Mouse (Mus musculus) liver, embryonic 14.5 days (tissue): ENCODE results near the gene Krtap5-4. TPM values are rescaled to one million over a fixed set of nuclear protein-coding genes. Genes with fewer than 3 reads are reported as not detected.
"Not testable (repeated sequence)": the region's sequence is repeated elsewhere in the genome, so short reads cannot be mapped to it uniquely, and the experiment has no call there.

Experiments
- ATAC-seq: fragments of 200-750 bp; cut with Nextera tagmentation; 2 replicates; pipeline ENCODE4 v1.8.0; 2017; ENCODE audit warnings: moderate number of reproducible peaks, mild to moderate bottlenecking, moderate library complexity; ENCODE audit not compliant: insufficient read depth
- DNase-seq, 3 experiments: peaks; one replicate each; pipeline ENCODE4 v3.0.0-alpha.2; 2012 to 2013; ENCODE audit warnings: low read depth in 3 of 3, low spot score in 3 of 3
- H3K27ac ChIP-seq: fragments of 300-500 bp; sonication (generic); 2 replicates; pipeline ENCODE4 v1.5.1; 2014; ENCODE audit warnings: moderate library complexity, mild to moderate bottlenecking, control low read depth, inconsistent platforms
- H3K27me3 ChIP-seq: fragments of 300-500 bp; sonication (generic); 2 replicates; pipeline ENCODE4 v1.6.1; 2014; ENCODE audit warnings: mild to moderate bottlenecking, low read length, moderate library complexity; ENCODE audit not compliant: control insufficient read depth, insufficient read depth
- H3K36me3 ChIP-seq: fragments of 300-500 bp; sonication (generic); replicated peaks from 2 replicates; pipeline ENCODE4 v1.6.1; 2014; ENCODE audit warnings: low read depth; ENCODE audit not compliant: control insufficient read depth, insufficient read depth
- H3K4me1 ChIP-seq, 2 experiments: fragments of 200-500 bp in 1 of 2; fragments of 300-500 bp in 1 of 2; sonication (generic) in 1 of 2; replicated peaks; 2 replicates each; pipeline ENCODE4 v1.6.1; 2012 to 2014; ENCODE audit warnings: antibody characterized with exemption in 1 of 2, inconsistent platforms in 1 of 2, low read length in 1 of 2; ENCODE audit not compliant: control insufficient read depth in 2 of 2, insufficient read depth in 2 of 2
- H3K4me2 ChIP-seq: fragments of 300-500 bp; sonication (generic); 2 replicates; pipeline ENCODE4 v1.6.1; 2014; ENCODE audit warnings: low read depth, mild to moderate bottlenecking, control low read depth, moderate library complexity
- H3K4me3 ChIP-seq, 2 experiments: fragments of 200-500 bp in 1 of 2; fragments of 300-500 bp in 1 of 2; sonication (generic) in 1 of 2; 2 replicates each; pipeline ENCODE4 v1.5.1; 2012 to 2014; ENCODE audit warnings: low read depth in 2 of 2, low read length in 2 of 2, mild to moderate bottlenecking in 2 of 2, control low read depth in 1 of 2, inconsistent platforms in 1 of 2, moderate library complexity in 1 of 2; ENCODE audit not compliant: insufficient read depth in 1 of 2
- H3K9ac ChIP-seq: fragments of 300-500 bp; sonication (generic); replicated peaks from 2 replicates; pipeline ENCODE4 v1.6.1; 2014; ENCODE audit warnings: mild to moderate bottlenecking, control low read depth, moderate library complexity
- H3K9me3 ChIP-seq: fragments of 300-500 bp; sonication (generic); 2 replicates; pipeline ENCODE4 v1.6.1; 2016; ENCODE audit warnings: low read length, mixed read lengths; ENCODE audit not compliant: control insufficient read depth
- CTCF ChIP-seq: IDR thresholded peaks from 2 replicates; pipeline ENCODE4 v1.5.1; 2016; ENCODE audit warnings: antibody characterized with exemption, low read depth, control low read depth
- EP300 ChIP-seq: IDR thresholded peaks from 2 replicates; pipeline ENCODE4 v1.6.1; 2016; ENCODE audit warnings: antibody characterized with exemption, low read depth
- WGBS: fragments of 180-500 bp; shearing (Covaris S2); extraction: QIAGEN DNeasy Blood & Tissue Kit; methylation state at CpG from one replicate; pipeline ENCODE4 v1.1.7; 2014; ENCODE audit not compliant: insufficient replicate concordance; 5-methylcytosine and 5-hydroxymethylcytosine counted together
- polyA plus RNA-seq, 2 experiments: library from polyadenylated mRNA; depleted of rRNA in 1 of 2; stranded (reverse) in 1 of 2; unstranded in 1 of 2; fragments of >200 nt; fragmentation: Nextera tagmentation in 1 of 2; extraction: Ambion mirVana in 1 of 2; gene quantifications; 2 replicates each; pipeline versions ENCODE4 v1.2.1 to v1.2.3; 2012 to 2014

The Krtap5-4 gene
- polyA plus RNA-seq (2012; rRNA removed) (not detected in 2 replicates), polyA plus RNA-seq (2014; fragmentation: Nextera tagmentation; extraction: Ambion mirVana) (not detected in 2 replicates)

DNA sequence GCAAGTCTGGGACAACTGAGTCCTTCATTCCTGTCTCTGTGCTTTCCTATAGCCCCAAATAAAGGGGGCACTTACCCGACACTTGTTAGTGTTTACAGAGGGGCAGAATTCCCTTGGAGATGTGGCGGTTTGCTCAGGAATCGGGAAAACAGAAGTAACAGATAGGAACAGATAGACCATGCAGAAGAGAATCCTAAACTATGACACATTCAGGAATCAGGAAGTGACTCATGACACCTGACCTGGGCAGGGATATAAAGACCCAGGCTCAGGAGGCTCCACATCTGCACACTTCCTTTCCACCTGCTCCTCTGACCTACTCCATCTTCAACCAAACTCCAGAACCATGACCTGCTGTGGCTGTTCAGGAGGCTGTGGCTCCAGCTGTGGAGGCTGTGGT, at the start of gene Krtap5-4:
Gene Krtap5-4 (plus strand): TSS at position 301 of the 400 bp plus-strand sequence.
- ATAC-seq (no peak), DNase-seq (no peak)
- H3K4me1 ChIP-seq = no peaks in the 10 kb centered on the region
- H3K9ac ChIP-seq = no peak within 1 kb of the TSS
- H3K4me2 ChIP-seq = no peak within 1 kb of the TSS
- no peaks in the 10 kb centered on the region for H3K9me3 ChIP-seq
- no peak within 1 kb of the TSS for H3K4me3 ChIP-seq
- 11% methylated on average over 3 of the region's 3 CpGs for WGBS
- TF ChIP-seq CTCF = no peak
- TF ChIP-seq EP300 = no peak
- no peaks in the 10 kb centered on the region for H3K36me3 ChIP-seq
- no peaks in the 10 kb centered on the region for H3K27me3 ChIP-seq
- no peak within 1 kb of the TSS for H3K27ac ChIP-seq

DNA sequence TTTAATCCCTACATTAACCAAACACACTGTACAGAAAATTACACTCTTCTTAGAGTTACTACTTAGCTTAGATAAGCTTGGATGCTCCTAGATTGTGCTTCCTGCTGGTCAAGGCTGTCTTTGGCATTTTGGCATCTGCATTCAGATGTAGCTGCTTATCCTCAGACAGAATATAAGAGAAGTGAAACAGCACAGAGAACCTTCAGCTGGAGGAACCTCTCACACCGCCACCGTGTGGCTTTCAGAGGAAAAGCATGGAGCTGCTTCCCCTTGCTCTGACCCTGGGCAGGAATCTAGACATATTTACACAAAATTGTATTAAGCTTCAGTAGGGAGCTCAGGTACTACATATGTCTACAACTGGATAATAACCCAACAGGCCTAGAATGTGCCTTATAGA, 47.8 kb upstream of the Krtap5-4 start:
- TF ChIP-seq CTCF = peak; percentile 60
- TF ChIP-seq EP300 = no peak
- no peak overlapping the region for H3K4me3 ChIP-seq
- no peaks in the 10 kb centered on the region for H3K27me3 ChIP-seq
- H3K4me2 ChIP-seq = no peak overlapping the region
- DNase-seq (no peak), ATAC-seq (no peak)
- no peaks in the 10 kb centered on the region for H3K9me3 ChIP-seq
- H3K9ac ChIP-seq = no peak overlapping the region
- no peaks in the 10 kb centered on the region for H3K4me1 ChIP-seq
- WGBS = 2% methylated on average over 2 of the region's 2 CpGs
- no peaks in the 10 kb centered on the region for H3K36me3 ChIP-seq
- no peak overlapping the region for H3K27ac ChIP-seq

DNA sequence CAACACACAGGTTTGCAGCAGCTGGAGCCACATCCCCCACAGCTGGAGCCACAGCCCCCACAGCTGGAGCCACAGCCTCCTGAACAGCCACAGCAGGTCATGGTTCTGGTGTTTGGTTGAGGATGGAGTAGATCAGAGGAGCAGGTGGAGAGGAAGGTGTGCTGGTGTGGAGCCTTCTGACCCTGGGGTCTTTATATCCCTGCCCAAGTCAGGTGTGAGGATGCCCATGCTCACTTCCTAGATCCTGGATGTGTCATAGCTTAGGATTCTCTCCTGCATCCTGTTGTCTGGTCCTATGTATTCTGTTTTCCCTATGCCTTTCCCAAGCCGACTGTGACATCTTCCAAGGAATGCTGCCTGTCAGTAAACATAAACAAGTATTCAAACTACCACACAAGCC, 45.1 kb upstream of the Krtap5-4 start, which contains the start of gene Gm2431:
Gene Gm2431 (minus strand): TSS at position 101 of the 400 bp plus-strand sequence.
- not testable (repeated sequence) for H3K9me3 ChIP-seq
- 10% methylated on average over 1 of the region's 1 CpGs for WGBS

GRCm38 (mm10) chr7:142274263-142274662, 29.1 kb upstream of the Krtap5-4 start, which contains the start of gene Gm4559:
TSS of gene Gm4559 (minus strand) at chr7:142274363.
- H3K9ac ChIP-seq, H3K4me3 ChIP-seq, DNase-seq, H3K36me3 ChIP-seq, H3K27me3 ChIP-seq, H3K27ac ChIP-seq, H3K4me2 ChIP-seq, H3K9me3 ChIP-seq, H3K4me1 ChIP-seq, ATAC-seq: not testable (repeated sequence)

More for the DNA sequence above, 45.1 kb upstream of the Krtap5-4 start, which contains the start of gene Gm2431:
- not testable (repeated sequence) for H3K4me3 ChIP-seq, H3K4me2 ChIP-seq, ATAC-seq, H3K36me3 ChIP-seq, DNase-seq, H3K27ac ChIP-seq, H3K9ac ChIP-seq, H3K4me1 ChIP-seq, H3K27me3 ChIP-seq

- not testable (repeated sequence) for H3K9ac ChIP-seq, ATAC-seq
Measured at GRCm38 (mm10) chr7:142278183-142278582, 25.2 kb upstream of the Krtap5-4 start.

More at GRCm38 (mm10) chr7:142278183-142278582, 25.2 kb upstream of the Krtap5-4 start:
- not testable (repeated sequence) for DNase-seq, H3K4me3 ChIP-seq, H3K4me1 ChIP-seq, H3K9me3 ChIP-seq, H3K36me3 ChIP-seq, H3K27ac ChIP-seq, H3K4me2 ChIP-seq, H3K27me3 ChIP-seq
- TF ChIP-seq CTCF = peak; percentile 75
- 0% methylated on average over 3 of the region's 3 CpGs for WGBS
